Mouse (Mus musculus): ENCODE measurements at regions not wholly inside any gene's neighbourhood (a gene's known extent, or its start where the extent isn't known, plus 50 kb on each side); places are given as distances from the start of the nearest gene placed in this dataset.

DNA sequence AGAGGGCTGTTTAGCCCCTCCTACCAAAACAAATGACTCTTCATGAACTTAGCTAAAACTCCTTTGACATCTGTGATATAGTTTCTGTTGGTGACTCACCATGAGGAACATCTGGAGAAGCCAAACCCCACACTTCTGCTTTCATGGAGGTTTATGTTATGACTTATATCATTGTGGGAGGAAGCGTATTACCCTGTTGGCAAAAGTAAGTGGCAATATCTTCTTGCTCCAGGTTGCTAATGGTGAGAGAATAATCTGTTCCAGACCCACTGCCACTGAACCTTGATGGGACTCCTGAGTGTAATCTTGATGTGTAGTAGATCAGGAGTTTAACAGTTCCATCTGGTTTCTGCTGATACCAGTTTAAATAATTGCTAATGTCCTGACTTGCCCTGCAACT is 1096.2 kb upstream of the Tacstd2 start:
- TF ChIP-seq CTCF (IDR thresholded peaks at IDR 0.05; ENCODE audit: control insufficient read depth, insufficient read depth, insufficient replicate concordance, low read depth, low read length): no peak
- TF ChIP-seq POLR2A (IDR thresholded peaks at IDR 0.05; ENCODE audit: control insufficient read depth, low read depth, low read length): no peak
- Histone ChIP-seq H3K4me3 (ENCODE audit: control insufficient read depth, low read depth, low read length) (no peak overlapping the region), H3K27ac (ENCODE audit: control insufficient read depth, insufficient read depth, low read depth, low read length) (no peak overlapping the region), H3K36me3 (ENCODE audit: control insufficient read depth, insufficient read depth, low read length) (no peaks in the 10 kb centered on the region), H3K4me1 (ENCODE audit: control insufficient read depth, insufficient read depth, low read length) (no peaks in the 10 kb centered on the region), H3K27me3 (ENCODE audit: control insufficient read depth, insufficient read depth, low read length) (no peaks in the 10 kb centered on the region)

DNA sequence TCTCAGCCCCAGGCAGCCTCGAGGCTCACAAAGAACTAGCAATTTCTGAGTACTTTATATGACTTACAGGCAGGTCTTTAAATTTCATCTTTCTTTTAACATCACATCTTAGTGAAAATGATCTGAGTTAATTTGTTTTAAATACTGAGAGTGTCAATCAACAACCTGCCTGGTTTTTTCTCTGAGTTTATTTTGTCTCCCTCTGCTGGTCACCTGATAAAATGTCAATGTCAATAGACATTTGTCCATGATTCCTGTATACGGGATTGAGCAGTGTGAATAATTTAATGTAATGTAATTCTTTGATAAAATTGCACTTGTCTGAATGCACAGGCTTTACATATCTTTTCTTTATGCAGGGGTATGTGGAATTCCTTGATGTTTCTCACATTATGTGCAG is 1070.4 kb upstream of the Tacstd2 start:
- Histone ChIP-seq H3K4me3 (ENCODE audit: control insufficient read depth, low read depth, low read length) (no peak overlapping the region), H3K27ac (ENCODE audit: control insufficient read depth, insufficient read depth, low read depth, low read length) (no peak overlapping the region), H3K27me3 (ENCODE audit: control insufficient read depth, insufficient read depth, low read length) (no peaks in the 10 kb centered on the region), H3K4me1 (ENCODE audit: control insufficient read depth, insufficient read depth, low read length) (no peaks in the 10 kb centered on the region), H3K36me3 (ENCODE audit: control insufficient read depth, insufficient read depth, low read length) (no peaks in the 10 kb centered on the region)
- no peak for TF ChIP-seq POLR2A (IDR thresholded peaks at IDR 0.05; ENCODE audit: control insufficient read depth, low read depth, low read length)
- no peak for TF ChIP-seq CTCF (IDR thresholded peaks at IDR 0.05; ENCODE audit: control insufficient read depth, insufficient read depth, insufficient replicate concordance, low read depth, low read length)
